Mouse (Mus musculus): ENCODE data around the gene Tmtc4. TPM values are rescaled to one million over a fixed set of nuclear protein-coding genes. Genes with fewer than 3 reads are reported as not detected.

The Tmtc4 gene
- 22.0 and 22.3 TPM in 2 replicates for polyA plus RNA-seq (2015; fragmentation: Nextera tagmentation; extraction: Ambion mirVana)

DNA sequence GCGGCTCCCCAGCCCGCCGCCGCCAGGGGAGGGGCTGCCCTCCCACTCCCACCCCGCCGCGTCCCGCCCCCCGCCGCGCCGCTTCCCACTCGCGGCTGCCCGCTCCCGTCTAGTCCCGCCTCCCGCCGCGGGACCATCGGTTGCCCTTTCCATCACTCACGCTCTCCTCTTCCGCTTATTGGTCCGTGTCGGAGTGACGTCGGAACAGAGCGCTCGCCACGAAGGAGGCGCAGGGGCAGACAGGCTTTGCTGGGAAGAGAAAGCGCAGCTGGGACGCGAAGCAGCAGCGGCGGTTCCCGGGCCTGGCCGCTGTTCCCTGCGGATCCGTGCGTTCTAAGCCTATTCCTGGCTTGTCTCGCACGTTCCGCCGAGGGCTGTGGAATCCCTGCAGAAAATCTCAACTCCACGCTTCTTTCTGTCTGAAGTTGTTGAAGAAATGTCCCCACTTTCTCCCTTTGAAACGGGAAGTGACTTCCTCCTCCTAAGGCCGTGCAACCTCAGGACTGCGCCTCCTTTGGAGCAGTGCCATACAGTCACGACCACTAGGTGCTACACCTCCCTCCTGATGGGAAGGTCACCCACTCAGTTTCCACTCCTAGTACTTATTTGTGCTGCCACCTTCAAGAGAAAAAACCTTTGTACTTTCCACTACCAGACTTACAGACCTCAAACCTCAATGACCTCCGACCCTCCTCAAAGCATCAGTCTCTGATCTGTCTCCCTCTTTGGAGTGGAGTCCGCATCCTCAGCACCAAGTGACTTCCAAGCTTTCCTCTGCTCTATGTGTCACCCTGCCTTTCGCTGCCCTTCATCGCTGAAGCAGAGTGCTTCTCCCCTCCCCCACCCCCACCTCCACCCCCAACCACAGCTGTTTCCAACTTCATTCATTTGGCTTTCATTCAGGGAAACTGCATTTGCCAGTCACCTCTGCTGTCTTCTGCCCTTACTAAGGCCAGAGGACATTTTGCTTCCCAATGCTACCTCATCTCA lies at the start of gene Tmtc4:
Gene Tmtc4 (minus strand): TSS at position 810 of the 990 bp plus-strand sequence.
- peak within 1 kb of the TSS; percentile 72 for H3K4me3 ChIP-seq (replicated peaks; ENCODE audit: low read length)
- 0 out of 2 replicates have a peak, but pooled peaks cover 2% of the 10 kb centered on the region for H3K4me1 ChIP-seq (ENCODE audit: control insufficient read depth, insufficient read depth, low read length)
- under 1% methylated on average over 52 of the region's 54 CpGs for WGBS
- H3K27ac ChIP-seq (ENCODE audit: low read length): peak within 1 kb of the TSS; percentile 95
- peak within 1 kb of the TSS; percentile 85 for H3K4me2 ChIP-seq (ENCODE audit: low read depth, low read length)
- ATAC-seq (ENCODE audit: insufficient read depth, low FRiP score): peak; percentile 98
- H3K9me3 ChIP-seq (replicated peaks; ENCODE audit: control insufficient read depth, low read length): no peaks in the 10 kb centered on the region
- H3K9ac ChIP-seq (ENCODE audit: low read length): peak within 1 kb of the TSS; percentile 84
- no peaks in the 10 kb centered on the region for H3K27me3 ChIP-seq (ENCODE audit: control insufficient read depth, insufficient read depth, low read length)
- no peaks in the 10 kb centered on the region for H3K36me3 ChIP-seq (ENCODE audit: control insufficient read depth, insufficient read depth, low read length)

DNA sequence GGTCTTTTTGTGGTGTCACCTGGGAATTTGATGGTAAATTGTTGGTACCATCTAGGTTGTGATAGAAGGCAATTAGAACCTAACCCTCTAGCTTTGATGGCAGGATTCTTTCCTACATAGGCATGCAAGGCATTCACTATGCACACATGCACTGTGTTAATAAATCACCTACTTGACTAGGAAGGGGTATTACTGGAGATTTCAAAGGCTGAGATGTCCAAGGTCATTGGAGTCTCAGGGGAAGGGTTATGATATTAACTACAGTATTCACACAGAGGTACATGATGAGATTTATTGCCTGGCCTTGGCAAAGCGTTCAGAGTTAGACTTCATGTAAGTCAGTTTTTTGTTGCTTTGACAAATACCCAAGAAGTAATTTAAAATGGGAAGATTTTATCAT lies 48.6 kb upstream of the Tmtc4 start:
- no peak overlapping the region for H3K9ac ChIP-seq (ENCODE audit: low read length)
- H3K36me3 ChIP-seq (ENCODE audit: control insufficient read depth, insufficient read depth, low read length): no peaks in the 10 kb centered on the region
- ATAC-seq (ENCODE audit: insufficient read depth, low FRiP score): no peak
- H3K4me2 ChIP-seq (ENCODE audit: low read depth, low read length): no peak overlapping the region
- H3K4me3 ChIP-seq (replicated peaks; ENCODE audit: low read length): no peak overlapping the region
- no peak overlapping the region for H3K27ac ChIP-seq (ENCODE audit: low read length)
- H3K27me3 ChIP-seq (ENCODE audit: control insufficient read depth, insufficient read depth, low read length): no peaks in the 10 kb centered on the region
- WGBS: 54% methylated on average over 1 of the region's 1 CpGs
- no peaks in the 10 kb centered on the region for H3K9me3 ChIP-seq (replicated peaks; ENCODE audit: control insufficient read depth, low read length)
- H3K4me1 ChIP-seq (ENCODE audit: control insufficient read depth, insufficient read depth, low read length): no peaks in the 10 kb centered on the region

DNA sequence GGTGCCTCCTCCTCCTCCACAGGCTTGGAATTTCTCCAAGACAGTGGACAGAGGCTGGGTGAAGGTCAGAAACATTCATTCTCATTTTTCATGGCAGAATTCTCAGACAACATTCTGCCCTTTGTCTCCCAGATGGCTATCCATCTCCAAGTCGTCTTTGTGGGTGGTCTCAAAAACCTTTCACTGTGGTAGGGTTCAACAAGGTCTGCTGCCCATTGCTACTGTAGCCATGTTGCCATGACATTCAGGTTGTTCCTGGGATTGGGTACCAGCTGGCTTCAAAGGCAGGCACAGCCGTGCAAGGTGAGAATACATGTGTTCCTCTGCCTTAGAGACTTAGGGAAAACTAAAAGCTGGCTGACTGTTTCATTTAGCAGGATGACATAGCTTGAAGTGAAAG lies 44.0 kb upstream of the Tmtc4 start:
- H3K4me2 ChIP-seq (ENCODE audit: low read depth, low read length): no peak overlapping the region
- no peaks in the 10 kb centered on the region for H3K4me1 ChIP-seq (ENCODE audit: control insufficient read depth, insufficient read depth, low read length)
- WGBS: 27% methylated on average over 2 of the region's 2 CpGs
- no peak for ATAC-seq (ENCODE audit: insufficient read depth, low FRiP score)
- H3K9ac ChIP-seq (ENCODE audit: low read length): no peak overlapping the region
- H3K9me3 ChIP-seq (replicated peaks; ENCODE audit: control insufficient read depth, low read length): no peaks in the 10 kb centered on the region
- no peak overlapping the region for H3K27ac ChIP-seq (ENCODE audit: low read length)
- H3K27me3 ChIP-seq (ENCODE audit: control insufficient read depth, insufficient read depth, low read length): no peaks in the 10 kb centered on the region
- H3K36me3 ChIP-seq (ENCODE audit: control insufficient read depth, insufficient read depth, low read length): no peaks in the 10 kb centered on the region
- H3K4me3 ChIP-seq (replicated peaks; ENCODE audit: low read length): no peak overlapping the region

DNA sequence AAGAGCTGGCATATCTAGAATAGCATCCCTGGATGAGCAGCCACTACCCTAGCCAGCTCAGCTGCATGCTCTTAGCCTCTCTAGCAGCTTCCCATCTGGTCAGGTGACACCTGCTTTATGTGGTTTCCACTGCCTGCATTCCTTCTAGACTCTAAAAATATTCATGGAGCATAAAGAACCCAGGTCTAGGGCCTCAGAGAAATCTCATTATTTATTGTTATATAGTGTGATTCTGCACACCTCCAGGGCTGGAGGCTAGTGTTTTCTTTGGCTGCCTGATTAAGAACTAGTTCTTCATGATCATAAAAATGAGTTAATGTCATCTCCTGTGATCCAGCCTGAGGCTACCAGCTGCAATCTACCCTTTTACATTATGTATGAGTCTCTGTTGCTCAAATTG lies 39.1 kb upstream of the Tmtc4 start:
- no peaks in the 10 kb centered on the region for H3K27me3 ChIP-seq (ENCODE audit: control insufficient read depth, insufficient read depth, low read length)
- H3K4me1 ChIP-seq (ENCODE audit: control insufficient read depth, insufficient read depth, low read length): no peaks in the 10 kb centered on the region
- H3K36me3 ChIP-seq (ENCODE audit: control insufficient read depth, insufficient read depth, low read length): no peaks in the 10 kb centered on the region
- H3K9ac ChIP-seq (ENCODE audit: low read length): no peak overlapping the region
- no peak overlapping the region for H3K4me3 ChIP-seq (replicated peaks; ENCODE audit: low read length)
- no peak for ATAC-seq (ENCODE audit: insufficient read depth, low FRiP score)
- no peak overlapping the region for H3K4me2 ChIP-seq (ENCODE audit: low read depth, low read length)
- no peaks in the 10 kb centered on the region for H3K9me3 ChIP-seq (replicated peaks; ENCODE audit: control insufficient read depth, low read length)
- no peak overlapping the region for H3K27ac ChIP-seq (ENCODE audit: low read length)

DNA sequence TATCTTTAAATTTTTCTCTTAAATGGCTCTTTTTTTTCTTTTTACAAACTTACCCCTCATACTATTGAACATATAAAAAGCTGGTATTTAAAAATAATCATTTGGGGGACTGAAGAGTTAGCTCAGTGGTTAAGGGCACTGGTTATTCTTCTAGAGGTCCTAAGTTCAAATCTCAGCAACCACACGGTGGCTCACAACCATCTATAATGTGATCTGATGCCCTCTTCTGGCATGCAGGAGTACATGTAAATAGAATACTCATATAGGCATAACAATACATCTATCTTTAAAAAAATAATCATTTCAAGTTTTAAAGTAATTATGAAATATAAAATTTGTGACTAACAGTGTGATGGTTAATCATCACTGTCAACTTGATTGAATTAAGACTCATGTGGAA lies 32.5 kb upstream of the Tmtc4 start:
- H3K4me2 ChIP-seq (ENCODE audit: low read depth, low read length): no peak overlapping the region
- 88% methylated on average over 1 of the region's 1 CpGs for WGBS

DNA sequence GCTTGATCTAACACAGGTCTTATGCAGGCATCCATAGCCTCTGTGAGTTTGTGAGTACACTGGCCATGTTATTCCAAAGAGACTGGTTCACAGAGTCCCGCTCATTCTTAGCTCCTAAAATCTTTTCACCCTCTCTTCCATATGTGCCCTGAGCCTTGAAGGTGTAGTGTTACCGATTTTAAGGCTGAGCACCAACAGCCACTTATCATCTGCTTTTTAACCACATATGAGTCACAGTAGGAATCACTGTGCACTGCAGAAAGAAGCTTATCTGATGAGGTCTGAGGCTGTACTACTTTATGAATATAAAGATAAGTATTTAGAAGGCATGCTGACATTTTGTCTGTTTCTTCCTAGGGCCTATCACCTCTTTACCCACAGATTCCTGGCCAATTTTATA lies 31.9 kb upstream of the Tmtc4 start:
- Histone ChIP-seq H3K36me3 (ENCODE audit: control insufficient read depth, insufficient read depth, low read length) (no peaks in the 10 kb centered on the region), H3K27me3 (ENCODE audit: control insufficient read depth, insufficient read depth, low read length) (no peaks in the 10 kb centered on the region), H3K4me3 (replicated peaks; ENCODE audit: low read length) (no peak overlapping the region), H3K9me3 (replicated peaks; ENCODE audit: control insufficient read depth, low read length) (no peaks in the 10 kb centered on the region), H3K4me1 (ENCODE audit: control insufficient read depth, insufficient read depth, low read length) (no peaks in the 10 kb centered on the region), H3K9ac (ENCODE audit: low read length) (no peak overlapping the region), H3K4me2 (ENCODE audit: low read depth, low read length) (no peak overlapping the region), H3K27ac (ENCODE audit: low read length) (no peak overlapping the region)
- 87% methylated on average over 2 of the region's 2 CpGs for WGBS
- no peak for ATAC-seq (ENCODE audit: insufficient read depth, low FRiP score)

More for the DNA sequence above, 32.5 kb upstream of the Tmtc4 start:
- no peaks in the 10 kb centered on the region for H3K9me3 ChIP-seq (replicated peaks; ENCODE audit: control insufficient read depth, low read length)
- no peak for ATAC-seq (ENCODE audit: insufficient read depth, low FRiP score)
- H3K36me3 ChIP-seq (ENCODE audit: control insufficient read depth, insufficient read depth, low read length): no peaks in the 10 kb centered on the region
- no peak overlapping the region for H3K9ac ChIP-seq (ENCODE audit: low read length)
- no peaks in the 10 kb centered on the region for H3K4me1 ChIP-seq (ENCODE audit: control insufficient read depth, insufficient read depth, low read length)
- no peak overlapping the region for H3K27ac ChIP-seq (ENCODE audit: low read length)
- no peak overlapping the region for H3K4me3 ChIP-seq (replicated peaks; ENCODE audit: low read length)
- no peaks in the 10 kb centered on the region for H3K27me3 ChIP-seq (ENCODE audit: control insufficient read depth, insufficient read depth, low read length)

DNA sequence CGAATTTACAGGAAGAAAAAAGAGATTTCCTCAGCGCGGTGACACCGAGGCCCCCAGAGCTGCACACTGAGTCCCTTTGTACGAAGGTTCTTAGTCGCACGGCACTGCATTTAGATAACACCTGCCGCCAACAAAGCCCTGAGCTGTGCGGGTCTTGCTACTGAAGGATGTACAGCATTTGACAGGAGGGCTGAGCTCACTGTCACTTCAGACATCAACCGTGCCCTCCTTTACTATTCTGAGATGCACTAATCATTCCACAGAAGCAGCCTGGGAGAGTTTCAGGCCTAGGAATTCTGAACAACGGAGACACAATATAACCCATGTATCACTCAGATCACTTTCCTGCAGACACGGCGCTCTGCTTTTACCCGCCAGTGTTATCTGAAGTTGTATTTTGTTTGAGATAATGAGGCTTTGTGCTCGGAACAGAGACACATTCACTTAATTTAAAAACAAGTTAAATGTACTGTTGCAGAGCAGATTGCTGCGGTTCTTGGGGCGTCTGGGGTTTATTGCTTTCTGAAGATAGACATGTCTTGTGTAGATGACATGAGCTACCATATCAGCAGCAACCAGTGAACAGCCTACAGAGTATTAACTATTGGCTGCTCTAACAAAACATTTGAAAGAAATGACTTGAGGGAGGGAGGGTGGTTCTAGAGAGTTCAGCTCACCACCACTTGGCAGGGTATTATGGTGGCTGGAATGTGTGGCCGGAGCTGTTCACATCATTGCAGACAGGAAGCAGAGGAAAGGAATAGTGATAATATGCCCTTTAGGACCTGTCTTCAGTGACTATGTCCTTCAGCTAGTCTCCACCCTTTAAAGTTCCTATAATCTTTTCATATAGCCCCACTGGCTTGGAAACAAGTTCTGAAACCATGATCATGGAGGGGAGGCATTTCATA lies 25.5 kb upstream of the Tmtc4 start:
- WGBS: 52% methylated on average over 18 of the region's 18 CpGs
- no peaks in the 10 kb centered on the region for H3K27me3 ChIP-seq (ENCODE audit: control insufficient read depth, insufficient read depth, low read length)

DNA sequence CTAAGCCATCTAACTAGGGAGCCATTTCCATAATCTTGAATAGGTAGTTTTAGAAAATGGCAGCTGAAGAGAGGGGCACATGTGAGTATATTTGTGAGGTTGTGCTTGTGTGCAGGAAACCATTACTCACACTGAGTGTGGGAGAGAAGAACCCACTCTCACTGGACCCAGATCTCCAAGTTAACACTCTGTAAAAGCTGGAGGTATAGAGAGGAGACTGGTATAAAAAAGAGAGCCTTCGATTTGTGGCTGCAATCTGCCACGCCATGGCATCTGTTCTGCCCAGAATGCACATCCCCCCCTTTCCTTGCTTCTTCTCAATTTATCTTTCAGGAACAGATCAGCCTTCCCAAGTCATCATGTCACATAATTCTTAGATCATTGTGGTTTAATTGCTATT lies 24.8 kb upstream of the Tmtc4 start:
- 73% methylated on average over 2 of the region's 2 CpGs for WGBS

More for the DNA sequence above, 25.5 kb upstream of the Tmtc4 start:
- ATAC-seq (ENCODE audit: insufficient read depth, low FRiP score): no peak
- Histone ChIP-seq H3K4me2 (ENCODE audit: low read depth, low read length) (no peak overlapping the region), H3K27ac (ENCODE audit: low read length) (no peak overlapping the region), H3K4me3 (replicated peaks; ENCODE audit: low read length) (no peak overlapping the region), H3K9ac (ENCODE audit: low read length) (no peak overlapping the region), H3K36me3 (ENCODE audit: control insufficient read depth, insufficient read depth, low read length) (no peaks in the 10 kb centered on the region), H3K9me3 (replicated peaks; ENCODE audit: control insufficient read depth, low read length) (no peaks in the 10 kb centered on the region), H3K4me1 (ENCODE audit: control insufficient read depth, insufficient read depth, low read length) (no peaks in the 10 kb centered on the region)

DNA sequence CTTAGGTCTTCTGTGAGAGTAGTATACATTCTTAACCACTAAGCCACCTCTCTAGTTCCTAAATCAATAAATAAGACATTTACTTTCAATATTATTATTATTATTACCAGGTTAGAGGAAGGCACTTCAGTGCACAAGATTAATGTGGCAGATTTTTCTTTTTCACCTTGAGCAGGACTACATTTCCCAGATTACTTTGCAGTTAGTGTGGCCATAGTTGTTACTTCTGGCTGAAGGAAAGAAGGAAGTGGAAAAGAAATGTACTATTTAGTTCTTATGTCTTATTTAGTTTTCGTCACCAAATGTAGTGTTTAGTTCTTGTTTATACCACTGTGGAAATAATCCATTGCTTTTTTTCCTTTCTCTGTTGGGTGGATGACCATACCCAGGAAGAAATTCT lies 19.9 kb upstream of the Tmtc4 start:
- H3K4me1 ChIP-seq (ENCODE audit: control insufficient read depth, insufficient read depth, low read length): no peaks in the 10 kb centered on the region
- H3K4me3 ChIP-seq (replicated peaks; ENCODE audit: low read length): no peak overlapping the region
- H3K9me3 ChIP-seq (replicated peaks; ENCODE audit: control insufficient read depth, low read length): no peaks in the 10 kb centered on the region
- no peak overlapping the region for H3K9ac ChIP-seq (ENCODE audit: low read length)
- no peaks in the 10 kb centered on the region for H3K36me3 ChIP-seq (ENCODE audit: control insufficient read depth, insufficient read depth, low read length)
- WGBS: 75% methylated on average over 1 of the region's 1 CpGs
- no peak for ATAC-seq (ENCODE audit: insufficient read depth, low FRiP score)
- H3K4me2 ChIP-seq (ENCODE audit: low read depth, low read length): no peak overlapping the region
- H3K27ac ChIP-seq (ENCODE audit: low read length): no peak overlapping the region
- H3K27me3 ChIP-seq (ENCODE audit: control insufficient read depth, insufficient read depth, low read length): no peaks in the 10 kb centered on the region

More for the DNA sequence above, 24.8 kb upstream of the Tmtc4 start:
- H3K36me3 ChIP-seq (ENCODE audit: control insufficient read depth, insufficient read depth, low read length): no peaks in the 10 kb centered on the region
- no peaks in the 10 kb centered on the region for H3K4me1 ChIP-seq (ENCODE audit: control insufficient read depth, insufficient read depth, low read length)
- no peak for ATAC-seq (ENCODE audit: insufficient read depth, low FRiP score)
- no peak overlapping the region for H3K9ac ChIP-seq (ENCODE audit: low read length)
- no peaks in the 10 kb centered on the region for H3K27me3 ChIP-seq (ENCODE audit: control insufficient read depth, insufficient read depth, low read length)
- no peak overlapping the region for H3K4me2 ChIP-seq (ENCODE audit: low read depth, low read length)
- no peak overlapping the region for H3K27ac ChIP-seq (ENCODE audit: low read length)
- H3K9me3 ChIP-seq (replicated peaks; ENCODE audit: control insufficient read depth, low read length): no peaks in the 10 kb centered on the region
- no peak overlapping the region for H3K4me3 ChIP-seq (replicated peaks; ENCODE audit: low read length)

All from stomach, embryonic 16.5 days (tissue).